In genomic region chr4:46989842-46990241, GRCm38 (mm10) we compare ENCODE assay signal across 8 mouse cellular contexts. TPM values are rescaled to one million over a fixed set of nuclear protein-coding genes. Genes with fewer than 3 reads are reported as not detected.
A peak's percentile ranks its signal among the peaks of the same experiment; 100 is the strongest.
DNase-seq lines count a peak whose midpoint lies in the region; ATAC-seq lines count a peak whose summit lies in the region.

No protein-coding gene starts in this region.

- no peaks in the 10 kb centered on the region for H3K36me3 ChIP-seq in forebrain, embryonic 13.5 days (ENCODE audit: poor library complexity, severe bottlenecking)
- no peaks in the 10 kb centered on the region for H3K36me3 ChIP-seq in kidney, embryonic 16.5 days (ENCODE audit: insufficient read depth, low read length)
- H3K36me3 ChIP-seq in liver, embryonic 13.5 days, result no peaks in the 10 kb centered on the region

- H3K27me3 ChIP-seq in forebrain, embryonic 13.5 days, result peaks cover 68% of the 10 kb centered on the region
- H3K27me3 ChIP-seq in kidney, embryonic 16.5 days (ENCODE audit: insufficient read depth, low read length), result peaks cover 68% of the 10 kb centered on the region
- peaks cover 72% of the 10 kb centered on the region for H3K27me3 ChIP-seq in liver, embryonic 13.5 days

- no peaks in the 10 kb centered on the region for H3K9me3 ChIP-seq in forebrain, embryonic 13.5 days (replicated peaks)
- no peaks in the 10 kb centered on the region for H3K9me3 ChIP-seq in kidney, embryonic 16.5 days (ENCODE audit: low read length)
- H3K9me3 ChIP-seq in liver, embryonic 13.5 days (replicated peaks), result no peaks in the 10 kb centered on the region

- DNase-seq in adrenal gland, postnatal 10 days, result peak; percentile 39
- no peak for DNase-seq in adrenal gland, postnatal 14 days
- DNase-seq in cerebellum, adult 11 months, result peak; percentile 85
- DNase-seq in liver, embryonic 13.5 days, result no peak
- DNase-seq in right cerebral cortex, adult 2 months (ENCODE audit: low spot score in 2 of 2), result peak; percentile 82 to 83
- DNase-seq in ovary, adult 18-20 months (ENCODE audit: low spot score), result no peak

- H3K9ac ChIP-seq in forebrain, embryonic 13.5 days, result peak overlapping the region; percentile 37; the same call in 1 of the 2 replicates
- no peak overlapping the region for H3K9ac ChIP-seq in kidney, embryonic 16.5 days (replicated peaks; ENCODE audit: low read length)
- H3K9ac ChIP-seq in liver, embryonic 13.5 days, result no peak overlapping the region

- ATAC-seq in forebrain, embryonic 13.5 days, result peak; percentile 61
- peak; percentile 43; the same call in 1 of the 2 replicates for ATAC-seq in kidney, embryonic 16.5 days (ENCODE audit: low FRiP score, low TSS enrichment)
- ATAC-seq in liver, embryonic 13.5 days (ENCODE audit: low read depth), result no peak

- peaks cover 32% of the 10 kb centered on the region for H3K4me1 ChIP-seq in forebrain, embryonic 13.5 days
- peaks cover 16% of the 10 kb centered on the region for H3K4me1 ChIP-seq in kidney, embryonic 16.5 days (ENCODE audit: insufficient read depth, low read length)
- H3K4me1 ChIP-seq in liver, embryonic 13.5 days (replicated peaks), result 0 out of 2 replicates have a peak, but pooled peaks cover 4% of the 10 kb centered on the region

- H3K27ac ChIP-seq in forebrain, embryonic 13.5 days, result no peak overlapping the region
- no peak overlapping the region for H3K27ac ChIP-seq in kidney, embryonic 16.5 days (ENCODE audit: low read length)
- no peak overlapping the region for H3K27ac ChIP-seq in liver, embryonic 13.5 days

- H3K4me3 ChIP-seq in forebrain, embryonic 13.5 days, result peak overlapping the region; percentile 63
- H3K4me3 ChIP-seq in kidney, embryonic 16.5 days (ENCODE audit: low read length), result no peak overlapping the region; the same call in 1 of the 2 replicates
- no peak overlapping the region for H3K4me3 ChIP-seq in liver, embryonic 13.5 days (replicated peaks)

- under 1% methylated on average over 17 of the region's 17 CpGs for WGBS in forebrain, embryonic 13.5 days
- 3% methylated on average over 17 of the region's 17 CpGs for WGBS in kidney, embryonic 16.5 days
- WGBS in liver, embryonic 13.5 days (ENCODE audit: insufficient replicate concordance), result 2% methylated on average over 17 of the region's 17 CpGs

- peak overlapping the region; percentile 88 for H3K4me2 ChIP-seq in forebrain, embryonic 13.5 days
- H3K4me2 ChIP-seq in kidney, embryonic 16.5 days (replicated peaks; ENCODE audit: low read depth, low read length), result no peak overlapping the region
- H3K4me2 ChIP-seq in liver, embryonic 13.5 days, result 0 out of 2 replicates have a peak overlapping the region, but pooled peaks have one; percentile 6

RNA-seq across cellular contexts. Expression of gene Gabbr2, which starts 1.8 kb away (rescaled TPM):
- 1 to 10 TPM; 1.6 to 1.7 TPM for total RNA-seq in adrenal gland, postnatal 10 days (2021)
- 0.71 and 0.74 TPM in 2 replicates for total RNA-seq in adrenal gland, postnatal 14 days (2021)
- 0.88 and 1.5 TPM in 2 replicates for polyA plus RNA-seq in forebrain, embryonic 13.5 days (2015; fragmentation: Nextera tagmentation; extraction: Ambion mirVana)
- 0.11 and 0.13 TPM in 2 replicates for polyA plus RNA-seq in kidney, embryonic 16.5 days (2015; fragmentation: Nextera tagmentation; extraction: Ambion mirVana)
- 0.09 TPM in 2 replicates for polyA plus RNA-seq in liver, embryonic 13.5 days (2015; fragmentation: Nextera tagmentation; extraction: Ambion mirVana)

Comparison
In these comparisons a context has a peak if more than half of its experiments do, and no peak if none do; other contexts are left out.
1. DNase-seq: peak in adrenal gland, postnatal 10 days (single experiment), cerebellum, adult 11 months (single experiment) and right cerebral cortex, adult 2 months (2 of 2); none in adrenal gland, postnatal 14 days (single experiment), liver, embryonic 13.5 days (single experiment) and ovary, adult 18-20 months (single experiment).